Mouse (Mus musculus): Measurements from ENCODE around the gene Yy1.

GRCm38 (mm10) chr12:108801613-108802012 lies 8.8 kb downstream of the Yy1 start:
- TF ChIP-seq CTCF (IDR thresholded peaks at IDR 0.05; ENCODE audit: insufficient read depth, low read depth, low read length) (no peak), POLR2A (IDR thresholded peaks at IDR 0.05; ENCODE audit: insufficient read depth, low read depth, low read length) (no peak)

Measured in olfactory bulb, adult 2 months (tissue).